Mouse (Mus musculus): ENCODE data around the gene Vmn1r124. TPM values are rescaled to one million over a fixed set of nuclear protein-coding genes. Genes with fewer than 3 reads are reported as not detected.

Gene Vmn1r124
- polyA plus RNA-seq (2015; fragmentation: Illumina TruSeq; extraction: RNeasy Lipid Tissue Mini Kit (QIAGEN cat#74804); ENCODE audit: insufficient read depth, low replicate concordance) = not detected

DNA sequence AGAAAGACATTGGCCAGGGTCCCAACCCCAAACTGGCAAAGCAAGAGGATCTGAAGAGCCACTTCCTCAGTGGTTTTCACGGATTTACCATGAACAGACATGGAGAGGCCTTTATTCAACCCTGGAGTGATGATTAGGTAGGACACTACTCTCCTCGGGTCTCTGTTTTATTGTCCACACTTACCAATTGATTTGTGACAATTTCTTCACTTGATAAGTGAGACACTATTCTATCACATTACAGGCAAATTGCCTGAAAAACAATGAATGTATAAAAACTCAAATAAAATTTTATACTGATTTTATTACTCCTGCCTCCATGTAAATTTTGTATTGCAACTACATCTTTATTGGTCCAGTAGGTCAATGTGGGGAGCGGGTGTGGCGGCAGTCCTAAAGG, at the start of gene Vmn1r124:
Gene Vmn1r124, minus strand, starts transcription at position 101 of the 400 bp plus-strand sequence.

DNA sequence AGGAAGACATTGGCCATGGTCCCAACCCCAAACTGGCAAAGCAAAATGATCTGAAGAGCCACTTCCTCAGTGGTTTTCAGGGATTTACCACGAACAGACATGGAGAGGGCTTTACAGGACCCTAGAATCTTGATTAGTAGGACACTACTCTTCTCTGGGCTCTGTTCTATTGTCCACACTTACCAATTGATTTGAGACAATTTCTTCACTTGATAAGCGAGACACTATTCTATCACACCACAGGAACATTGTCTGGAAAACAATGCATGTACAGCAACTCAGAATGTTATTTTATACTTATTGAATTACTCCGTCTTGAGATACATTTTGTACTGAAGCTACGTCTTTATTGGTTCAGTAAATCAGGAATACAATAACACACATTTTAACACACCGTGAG, 41.0 kb upstream of the Vmn1r124 start, which contains the start of gene Vmn1r126:
Gene Vmn1r126, minus strand, starts transcription at position 101 of the 400 bp plus-strand sequence.

DNA sequence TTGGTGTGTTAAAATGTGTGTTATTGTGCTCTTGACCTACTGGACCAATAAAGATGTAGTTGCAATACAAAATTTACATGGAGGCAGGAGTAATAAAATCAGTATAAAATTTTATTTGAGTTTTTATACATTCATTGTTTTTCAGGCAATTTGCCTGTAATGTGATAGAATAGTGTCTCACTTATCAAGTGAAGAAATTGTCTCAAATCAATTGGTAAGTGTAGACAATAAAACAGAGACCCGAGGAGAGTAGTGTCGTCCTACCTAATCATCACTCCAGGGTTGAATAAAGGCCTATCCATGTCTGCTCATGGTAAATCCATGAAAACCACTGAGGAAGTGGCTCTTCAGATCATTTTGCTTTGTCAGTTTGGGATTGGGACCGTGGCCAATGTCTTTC, 11.5 kb upstream of the Vmn1r124 start, which contains the start of gene Vmn1r125:
Gene Vmn1r125, plus strand, starts transcription at position 301 of the 400 bp plus-strand sequence.

Other genes with a start within 250 kb of the Vmn1r124 start
- not detected for gene Vmn1r119, start 248.2 kb downstream of the Vmn1r124 start, polyA plus RNA-seq (2015; fragmentation: Illumina TruSeq; extraction: RNeasy Lipid Tissue Mini Kit (QIAGEN cat#74804); ENCODE audit: insufficient read depth, low replicate concordance)
- gene Vmn1r120, start 206.8 kb downstream of the Vmn1r124 start, polyA plus RNA-seq (2015; fragmentation: Illumina TruSeq; extraction: RNeasy Lipid Tissue Mini Kit (QIAGEN cat#74804); ENCODE audit: insufficient read depth, low replicate concordance) = not detected
- not detected for gene Vmn1r121, start 162.1 kb downstream of the Vmn1r124 start, polyA plus RNA-seq (2015; fragmentation: Illumina TruSeq; extraction: RNeasy Lipid Tissue Mini Kit (QIAGEN cat#74804); ENCODE audit: insufficient read depth, low replicate concordance)
- not detected for gene Vmn1r122, start 126.5 kb downstream of the Vmn1r124 start, polyA plus RNA-seq (2015; fragmentation: Illumina TruSeq; extraction: RNeasy Lipid Tissue Mini Kit (QIAGEN cat#74804); ENCODE audit: insufficient read depth, low replicate concordance)
- not detected for gene Vmn1r123, start 98.4 kb downstream of the Vmn1r124 start, polyA plus RNA-seq (2015; fragmentation: Illumina TruSeq; extraction: RNeasy Lipid Tissue Mini Kit (QIAGEN cat#74804); ENCODE audit: insufficient read depth, low replicate concordance)
- not detected for gene Gm5157, start 70.2 kb downstream of the Vmn1r124 start, polyA plus RNA-seq (2015; fragmentation: Illumina TruSeq; extraction: RNeasy Lipid Tissue Mini Kit (QIAGEN cat#74804); ENCODE audit: insufficient read depth, low replicate concordance)
- gene Vmn1r125, start 11.6 kb upstream of the Vmn1r124 start, polyA plus RNA-seq (2015; fragmentation: Illumina TruSeq; extraction: RNeasy Lipid Tissue Mini Kit (QIAGEN cat#74804); ENCODE audit: insufficient read depth, low replicate concordance) = not detected
- not detected for gene Vmn1r126, start 40.9 kb upstream of the Vmn1r124 start, polyA plus RNA-seq (2015; fragmentation: Illumina TruSeq; extraction: RNeasy Lipid Tissue Mini Kit (QIAGEN cat#74804); ENCODE audit: insufficient read depth, low replicate concordance)
- gene Vmn1r127, start 59.2 kb upstream of the Vmn1r124 start, polyA plus RNA-seq (2015; fragmentation: Illumina TruSeq; extraction: RNeasy Lipid Tissue Mini Kit (QIAGEN cat#74804); ENCODE audit: insufficient read depth, low replicate concordance) = not detected
- not detected for gene Vmn1r128, start 88.8 kb upstream of the Vmn1r124 start, polyA plus RNA-seq (2015; fragmentation: Illumina TruSeq; extraction: RNeasy Lipid Tissue Mini Kit (QIAGEN cat#74804); ENCODE audit: insufficient read depth, low replicate concordance)
- not detected for gene Vmn1r129, start 100.7 kb upstream of the Vmn1r124 start, polyA plus RNA-seq (2015; fragmentation: Illumina TruSeq; extraction: RNeasy Lipid Tissue Mini Kit (QIAGEN cat#74804); ENCODE audit: insufficient read depth, low replicate concordance)
- gene Gm6882, start 172.1 kb upstream of the Vmn1r124 start, polyA plus RNA-seq (2015; fragmentation: Illumina TruSeq; extraction: RNeasy Lipid Tissue Mini Kit (QIAGEN cat#74804); ENCODE audit: insufficient read depth, low replicate concordance) = not detected

Data from spleen, adult 10 weeks (tissue).